Mouse (Mus musculus): ENCODE data around the gene Tacc2.
A peak's percentile ranks its signal among the peaks of the same experiment; 100 is the strongest.

Tacc2 gene

GRCm38 (mm10) chr7:130577388-130578003, at the start of gene Tacc2:
Tacc2 (plus strand) TSS chr7:130577438.
- peak; percentile 26 for DNase-seq (ENCODE audit: low read depth, low spot score)

GRCm38 (mm10) chr7:130531138-130531537, 46.1 kb upstream of the Tacc2 start:
- DNase-seq (ENCODE audit: low read depth, low spot score) = peak; percentile 46

GRCm38 (mm10) chr7:130533316-130534260, 43.6 kb upstream of the Tacc2 start:
- DNase-seq (ENCODE audit: low read depth, low spot score) = peak; percentile 91

- DNase-seq (ENCODE audit: low read depth, low spot score) = no peak
Measured at GRCm38 (mm10) chr7:130535174-130535573, 42.1 kb upstream of the Tacc2 start.

- no peak for DNase-seq (ENCODE audit: low read depth, low spot score)
Measured at GRCm38 (mm10) chr7:130537068-130537467, 40.2 kb upstream of the Tacc2 start.

GRCm38 (mm10) chr7:130540176-130540575, 37.1 kb upstream of the Tacc2 start:
- no peak for DNase-seq (ENCODE audit: low read depth, low spot score)

GRCm38 (mm10) chr7:130543181-130543580, 34.1 kb upstream of the Tacc2 start:
- DNase-seq (ENCODE audit: low read depth, low spot score) = no peak

GRCm38 (mm10) chr7:130545401-130545800, 31.8 kb upstream of the Tacc2 start:
- DNase-seq (ENCODE audit: low read depth, low spot score) = peak; percentile 61

- no peak for DNase-seq (ENCODE audit: low read depth, low spot score)
Measured at GRCm38 (mm10) chr7:130545893-130546292, 31.3 kb upstream of the Tacc2 start.

GRCm38 (mm10) chr7:130546421-130546790, 30.8 kb upstream of the Tacc2 start:
- DNase-seq (ENCODE audit: low read depth, low spot score) = no peak

- DNase-seq (ENCODE audit: low read depth, low spot score) = peak; percentile 98
Measured at GRCm38 (mm10) chr7:130546791-130547484, 30.3 kb upstream of the Tacc2 start.

- DNase-seq (ENCODE audit: low read depth, low spot score) = no peak
Measured at GRCm38 (mm10) chr7:130547635-130548175, 29.5 kb upstream of the Tacc2 start.

GRCm38 (mm10) chr7:130552780-130553179, 24.5 kb upstream of the Tacc2 start:
- DNase-seq (ENCODE audit: low read depth, low spot score) = no peak

- DNase-seq (ENCODE audit: low read depth, low spot score) = no peak
Measured at GRCm38 (mm10) chr7:130553321-130553720, 23.9 kb upstream of the Tacc2 start.

- DNase-seq (ENCODE audit: low read depth, low spot score) = no peak
Measured at GRCm38 (mm10) chr7:130555597-130555996, 21.6 kb upstream of the Tacc2 start.

- DNase-seq (ENCODE audit: low read depth, low spot score) = no peak
Measured at GRCm38 (mm10) chr7:130558592-130558991, 18.6 kb upstream of the Tacc2 start.

- no peak for DNase-seq (ENCODE audit: low read depth, low spot score)
Measured at GRCm38 (mm10) chr7:130560933-130561332, 16.3 kb upstream of the Tacc2 start.

GRCm38 (mm10) chr7:130563276-130563675, 14.0 kb upstream of the Tacc2 start:
- DNase-seq (ENCODE audit: low read depth, low spot score) = no peak

- DNase-seq (ENCODE audit: low read depth, low spot score) = no peak
Measured at GRCm38 (mm10) chr7:130563880-130564279, 13.4 kb upstream of the Tacc2 start.

- DNase-seq (ENCODE audit: low read depth, low spot score) = no peak
Measured at GRCm38 (mm10) chr7:130564596-130564995, 12.6 kb upstream of the Tacc2 start.

GRCm38 (mm10) chr7:130568783-130569436, 8.3 kb upstream of the Tacc2 start:
- DNase-seq (ENCODE audit: low read depth, low spot score) = no peak
